Mouse (Mus musculus) thymus, postnatal 10 days (tissue): ENCODE results near the gene Gm47996.
"Not testable (repeated sequence)": the region's sequence is repeated elsewhere in the genome, so short reads cannot be mapped to it uniquely, and the experiment has no call there.

Experiments used
- DNase-seq, 2 experiments: peaks; one replicate each; pipeline ENCODE4 v3.0.0; 2021; ENCODE audit warnings: low spot score in 2 of 2

The Gm47996 gene

GRCm38 (mm10) chr1:151209824-151210355, at the start of gene Gm47996:
Gene Gm47996, plus strand, starts transcription at chr1:151210131.
- DNase-seq: peak; percentile 6 to 12

GRCm38 (mm10) chr1:151166031-151166430, 43.9 kb upstream of the Gm47996 start:
- no peak for DNase-seq

DNA sequence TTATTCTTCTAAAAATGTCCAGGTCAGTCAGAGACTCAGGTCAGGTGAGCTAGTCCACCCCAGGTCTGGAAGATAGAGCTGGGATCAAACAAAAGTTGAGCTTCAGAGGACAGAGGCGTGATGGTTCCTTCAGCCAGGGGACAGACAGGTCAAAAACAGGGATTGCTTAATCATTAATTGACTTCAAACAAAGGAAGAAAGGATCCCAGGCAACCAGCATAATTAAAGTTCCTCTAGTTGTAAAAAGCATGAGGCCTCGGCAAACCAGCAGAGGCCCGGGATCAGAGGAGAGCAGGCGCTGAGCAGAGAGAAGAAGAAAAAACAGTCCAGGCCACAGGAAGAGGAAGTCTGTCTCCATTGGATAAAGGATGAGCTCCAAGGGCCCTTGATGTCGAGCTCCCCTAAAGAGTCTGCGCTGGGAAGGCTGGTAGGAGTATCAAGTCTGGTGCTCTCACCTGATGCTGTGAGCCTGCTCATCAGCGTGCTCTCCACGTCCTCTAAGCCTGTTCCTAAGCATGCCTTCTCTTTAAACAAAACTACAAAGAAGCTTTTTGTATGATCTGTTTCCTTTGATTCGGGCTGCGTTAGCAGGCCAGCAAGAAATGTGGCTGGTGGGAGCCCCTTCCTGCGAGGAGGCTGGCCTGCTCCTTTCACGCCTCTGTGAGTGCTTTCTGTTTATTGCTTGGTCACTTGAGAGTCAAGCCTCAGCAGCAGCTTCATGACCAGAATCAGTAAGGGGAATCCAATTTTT, 42.5 kb upstream of the Gm47996 start:
- DNase-seq: no peak

- no peak for DNase-seq
Measured at GRCm38 (mm10) chr1:151168637-151169036, 41.3 kb upstream of the Gm47996 start.

- DNase-seq: no peak
Measured at GRCm38 (mm10) chr1:151171572-151172461, 38.1 kb upstream of the Gm47996 start.

DNA sequence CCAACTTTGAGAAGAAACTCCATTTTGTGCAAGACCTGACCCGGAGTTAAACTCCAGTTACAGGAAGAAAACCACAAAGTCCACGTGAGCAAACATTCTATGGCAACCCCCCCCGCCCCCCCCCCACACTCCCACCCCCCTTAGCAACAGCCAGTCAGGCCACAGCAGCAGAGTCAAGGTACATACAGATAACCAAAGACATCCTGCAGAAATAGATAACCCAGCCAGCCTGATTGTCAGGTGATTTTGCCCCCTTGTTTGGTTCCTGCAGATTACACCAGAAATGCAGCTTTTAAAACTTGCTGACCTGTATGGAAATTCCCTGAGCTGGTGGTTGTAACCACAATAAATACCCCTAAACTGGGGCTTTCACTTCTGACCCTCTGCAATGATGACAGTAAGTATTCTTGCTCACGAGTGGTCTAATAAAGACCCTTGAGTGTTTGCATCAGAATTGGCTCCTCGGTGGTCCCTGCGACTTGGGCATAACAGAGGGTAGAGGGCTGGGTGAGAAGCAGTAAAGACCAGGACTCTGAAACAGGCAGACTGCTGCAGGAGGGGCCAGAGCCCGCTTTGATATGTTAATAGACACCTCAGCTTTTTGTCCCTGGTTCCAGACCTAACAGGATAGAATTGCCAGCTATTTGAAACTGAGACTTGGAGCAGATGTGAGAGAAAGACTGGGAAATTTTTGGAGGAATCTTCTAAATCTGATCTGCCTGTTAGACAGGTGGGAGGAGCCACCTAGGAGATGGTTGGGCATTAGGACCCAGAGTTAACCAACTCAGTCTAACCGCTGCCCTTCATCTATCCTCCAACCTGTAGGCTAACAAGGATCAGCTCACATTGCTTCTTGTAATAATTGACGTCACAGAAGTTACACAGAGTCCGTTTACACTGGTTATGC, 32.6 kb upstream of the Gm47996 start:
- DNase-seq: peak in 1 of 2 experiments; percentile 11

GRCm38 (mm10) chr1:151177937-151178271, 32.0 kb upstream of the Gm47996 start:
- no peak for DNase-seq

GRCm38 (mm10) chr1:151178505-151179083, 31.3 kb upstream of the Gm47996 start:
- DNase-seq: no peak

- DNase-seq: no peak
Measured at GRCm38 (mm10) chr1:151180167-151180566, 29.8 kb upstream of the Gm47996 start.

DNA sequence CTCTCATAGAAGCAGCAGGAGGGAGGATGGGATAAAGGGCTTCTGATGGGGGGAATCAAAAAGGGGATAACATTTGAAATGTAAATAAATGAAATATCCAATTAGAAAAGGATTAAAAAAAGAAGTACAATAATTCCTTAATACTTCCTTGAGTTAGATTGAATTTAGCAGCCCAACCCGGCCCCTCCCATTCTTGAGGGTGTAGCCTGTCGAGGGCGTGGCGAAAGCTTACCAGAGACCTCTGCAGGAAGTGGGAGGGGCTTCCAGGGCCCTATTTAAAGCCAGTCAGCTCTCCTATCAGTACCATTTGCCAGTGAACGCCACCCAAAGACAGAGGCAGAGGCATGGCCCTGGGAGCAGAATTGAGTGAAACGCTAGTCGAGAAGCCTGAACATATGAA, 27.7 kb upstream of the Gm47996 start, which contains the start of gene Gm47985:
TSS of gene Gm47985 (plus strand) at position 272 of the 400 bp plus-strand sequence.
- DNase-seq: not testable (repeated sequence)

DNA sequence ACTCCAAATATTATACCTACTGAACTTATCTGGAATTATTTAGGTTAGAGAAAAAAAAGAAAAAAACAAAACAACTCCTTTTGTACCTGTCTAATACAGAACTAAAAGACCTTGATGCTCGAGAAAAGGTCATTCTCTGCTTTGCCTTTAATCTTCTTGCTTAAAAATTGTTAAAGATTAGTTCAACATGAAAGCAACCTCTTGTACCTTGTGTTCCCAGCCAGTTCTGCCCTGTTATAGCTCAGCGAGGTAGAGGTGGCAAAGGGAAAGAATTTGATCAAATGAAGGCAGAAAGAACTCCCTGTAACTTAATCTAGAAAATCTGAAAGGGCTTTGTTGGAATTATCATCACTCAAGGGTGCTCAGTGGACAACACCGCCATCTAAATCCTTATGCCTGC, 23.7 kb upstream of the Gm47996 start:
- DNase-seq: not testable (repeated sequence)

- not testable (repeated sequence) for DNase-seq
Measured at GRCm38 (mm10) chr1:151186879-151187424, 23.0 kb upstream of the Gm47996 start.

GRCm38 (mm10) chr1:151188469-151188868, 21.5 kb upstream of the Gm47996 start:
- no peak for DNase-seq

GRCm38 (mm10) chr1:151192075-151192474, 17.9 kb upstream of the Gm47996 start, which contains the start of gene Gm8947:
Gene Gm8947, plus strand, starts transcription at chr1:151192376.
- not testable (repeated sequence) for DNase-seq

- not testable (repeated sequence) for DNase-seq
Measured at GRCm38 (mm10) chr1:151192739-151193138, 17.2 kb upstream of the Gm47996 start.

- not testable (repeated sequence) for DNase-seq
Measured at GRCm38 (mm10) chr1:151195986-151196385, 13.9 kb upstream of the Gm47996 start.

GRCm38 (mm10) chr1:151196690-151197089, 13.2 kb upstream of the Gm47996 start:
- not testable (repeated sequence) for DNase-seq

GRCm38 (mm10) chr1:151198120-151198519, 11.8 kb upstream of the Gm47996 start, which contains the start of gene Gm47995:
Gene Gm47995, plus strand, starts transcription at chr1:151198448.
- DNase-seq: not testable (repeated sequence)

DNA sequence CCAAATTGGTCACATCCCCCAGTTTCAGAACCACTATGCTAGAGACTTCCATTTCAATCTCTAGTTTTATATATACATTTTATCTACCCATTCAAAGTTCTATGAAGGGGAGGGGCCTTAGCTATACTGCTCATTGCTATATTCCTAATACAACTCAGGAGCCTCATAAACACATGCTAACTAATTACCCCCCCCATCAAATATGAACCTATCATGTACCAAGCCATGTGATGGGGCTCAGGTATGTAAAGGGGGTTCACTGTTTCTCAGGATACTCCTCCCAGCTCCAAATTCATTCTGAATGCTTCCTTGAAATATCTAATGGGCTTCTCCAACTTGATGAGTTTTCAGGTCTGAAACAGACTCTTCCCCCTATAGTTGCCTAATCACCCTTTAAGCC, 9.3 kb upstream of the Gm47996 start:
- DNase-seq: not testable (repeated sequence)

GRCm38 (mm10) chr1:151202771-151203170, 7.2 kb upstream of the Gm47996 start:
- DNase-seq: not testable (repeated sequence)
